In genomic region chr1:106549025-106549424, GRCm38 (mm10) we compare ENCODE assay signal across 12 mouse cellular contexts.
DNase-seq lines count a peak whose midpoint lies in the region; ATAC-seq lines count a peak whose summit lies in the region.
"Had no signal": no experiment of that assay in that cellular context is flagged by ENCODE, and none has a peak within 500 bp of the region (broad histone marks: within the 10 kb centered on the region; RNA-seq: fewer than 3 reads in every experiment).

No protein-coding gene starts in this region.

- H3K4me2 ChIP-seq in limb, embryonic 13.5 days (replicated peaks): no peak overlapping the region

- whole genome bisulfite sequencing in limb, embryonic 13.5 days: 72% methylated on average over 5 of the region's 5 CpGs

- no peak overlapping the region for H3K9ac ChIP-seq in limb, embryonic 13.5 days

- no peaks in the 10 kb centered on the region for H3K36me3 ChIP-seq in limb, embryonic 13.5 days

- H3K27me3 ChIP-seq in limb, embryonic 13.5 days: no peaks in the 10 kb centered on the region

- peaks cover 51% of the 10 kb centered on the region for H3K4me1 ChIP-seq in limb, embryonic 13.5 days

- DNase-seq in kidney, adult 11 months: peak; percentile 24
- DNase-seq in kidney, adult 8-10 months: no peak
- DNase-seq in CD4-positive, CD25-positive, alpha-beta regulatory T cell, adult 2 months (ENCODE audit: low read depth, low spot score): peak; percentile 58
- no peak for DNase-seq in cerebellum, postnatal 14 days
- no peak for DNase-seq in cerebellum, adult 18-20 months
- no peak for DNase-seq in cerebellum, postnatal 25 days
- DNase-seq: right cerebral cortex, postnatal 25 days had no signal

- no peak overlapping the region for H3K4me3 ChIP-seq in limb, embryonic 13.5 days
- H3K4me3 ChIP-seq: layer of hippocampus, adult 2 months had no signal

- peak overlapping the region; percentile 23; the same call in 1 of the 2 replicates for H3K27ac ChIP-seq in limb, embryonic 13.5 days
- H3K27ac ChIP-seq: layer of hippocampus, adult 2 months had no signal

- peak; percentile 77 for ATAC-seq in granulocyte monocyte progenitor cell, adult 5-6 weeks (replicated peaks; ENCODE audit: poor library complexity, severe bottlenecking)
- no peak for ATAC-seq in limb, embryonic 13.5 days (ENCODE audit: low FRiP score, low read depth)
- ATAC-seq: forebrain, embryonic 16.5 days; midbrain, embryonic 16.5 days had no signal

- H3K9me3 ChIP-seq in limb, embryonic 13.5 days: no peaks in the 10 kb centered on the region

Comparison
In these comparisons a context has a peak if more than half of its experiments do, and no peak if none do; other contexts are left out.
1. DNase-seq: peak in kidney, adult 11 months (single experiment) and CD4-positive, CD25-positive, alpha-beta regulatory T cell, adult 2 months (single experiment); none in kidney, adult 8-10 months (0 of 2), cerebellum, postnatal 14 days (0 of 2), cerebellum, adult 18-20 months (0 of 2) and cerebellum, postnatal 25 days (0 of 2).